Mouse (Mus musculus): ENCODE data around the gene Ccdc114. TPM values are rescaled to one million over a fixed set of nuclear protein-coding genes. Genes with fewer than 3 reads are reported as not detected.
"Not testable (repeated sequence)": the region's sequence is repeated elsewhere in the genome, so short reads cannot be mapped to it uniquely, and the experiment has no call there.

Gene Ccdc114
- polyA plus RNA-seq, 1 experiment from 2014 or later = 7.9 TPM

GRCm38 (mm10) chr7:45896517-45897257, 27.2 kb upstream of the Ccdc114 start, which contains the start of the genes Syngr4 and Tmem143:
Gene Syngr4, minus strand, starts transcription at chr7:45896714.
Gene Tmem143, plus strand, starts transcription at chr7:45896941.
- peak within 1 kb of the TSS; percentile 82 for H3K4me2 ChIP-seq (ENCODE audit: low read length)
- no peaks in the 10 kb centered on the region for H3K27me3 ChIP-seq (ENCODE audit: control insufficient read depth, insufficient read depth, low read depth, low read length)
- H3K4me3 ChIP-seq (ENCODE audit: low read depth, low read length) = peak within 1 kb of the TSS; percentile 57
- H3K9ac ChIP-seq (ENCODE audit: low read depth, low read length) = peak within 1 kb of the TSS; percentile 69
- no peaks in the 10 kb centered on the region for H3K9me3 ChIP-seq (replicated peaks; ENCODE audit: control insufficient read depth, low read length, poor library complexity, severe bottlenecking)
- peaks cover 7% of the 10 kb centered on the region; the same call in 1 of the 2 replicates for H3K4me1 ChIP-seq (ENCODE audit: control insufficient read depth, insufficient read depth, low read length)
- ATAC-seq = peak; percentile 91
- peak within 1 kb of the TSS; percentile 74 for H3K27ac ChIP-seq (ENCODE audit: low read length)
- no peaks in the 10 kb centered on the region for H3K36me3 ChIP-seq (ENCODE audit: control insufficient read depth, insufficient read depth, low read length)
- WGBS = under 1% methylated on average over 40 of the region's 40 CpGs

- no peaks in the 10 kb centered on the region for H3K9me3 ChIP-seq (replicated peaks; ENCODE audit: control insufficient read depth, low read length, poor library complexity, severe bottlenecking)
- H3K36me3 ChIP-seq (ENCODE audit: control insufficient read depth, insufficient read depth, low read length) = no peaks in the 10 kb centered on the region
- H3K4me2 ChIP-seq (ENCODE audit: low read length) = peak overlapping the region; percentile 82
- peaks cover 7% of the 10 kb centered on the region; the same call in 1 of the 2 replicates for H3K4me1 ChIP-seq (ENCODE audit: control insufficient read depth, insufficient read depth, low read length)
- H3K9ac ChIP-seq (ENCODE audit: low read depth, low read length) = peak overlapping the region; percentile 69
- H3K27ac ChIP-seq (ENCODE audit: low read length) = peak overlapping the region; percentile 74
- no peaks in the 10 kb centered on the region for H3K27me3 ChIP-seq (ENCODE audit: control insufficient read depth, insufficient read depth, low read depth, low read length)
- H3K4me3 ChIP-seq (ENCODE audit: low read depth, low read length) = peak overlapping the region; percentile 57
- ATAC-seq = peak; percentile 72
- WGBS = under 1% methylated on average over 19 of the region's 19 CpGs
Measured at GRCm38 (mm10) chr7:45897258-45897757, 26.6 kb upstream of the Ccdc114 start.

- H3K4me1 ChIP-seq (ENCODE audit: control insufficient read depth, insufficient read depth, low read length); H3K9ac ChIP-seq (ENCODE audit: low read depth, low read length); H3K9me3 ChIP-seq (replicated peaks; ENCODE audit: control insufficient read depth, low read length, poor library complexity, severe bottlenecking); H3K4me3 ChIP-seq (ENCODE audit: low read depth, low read length); H3K36me3 ChIP-seq (ENCODE audit: control insufficient read depth, insufficient read depth, low read length); H3K27me3 ChIP-seq (ENCODE audit: control insufficient read depth, insufficient read depth, low read depth, low read length); ATAC-seq; H3K27ac ChIP-seq (ENCODE audit: low read length): not testable (repeated sequence)
- peak overlapping the region; percentile 82 for H3K4me2 ChIP-seq (ENCODE audit: low read length)
- WGBS = 51% methylated on average over 4 of the region's 4 CpGs
Measured at GRCm38 (mm10) chr7:45898125-45898524, 25.7 kb upstream of the Ccdc114 start.

- no peak for ATAC-seq
- 55% methylated on average over 5 of the region's 5 CpGs for WGBS
- H3K9ac ChIP-seq (ENCODE audit: low read depth, low read length) = no peak overlapping the region
- H3K4me1 ChIP-seq (ENCODE audit: control insufficient read depth, insufficient read depth, low read length) = peaks cover 6% of the 10 kb centered on the region; the same call in 1 of the 2 replicates
- no peak overlapping the region for H3K4me3 ChIP-seq (ENCODE audit: low read depth, low read length)
- H3K27me3 ChIP-seq (ENCODE audit: control insufficient read depth, insufficient read depth, low read depth, low read length) = no peaks in the 10 kb centered on the region
- no peak overlapping the region for H3K4me2 ChIP-seq (ENCODE audit: low read length)
- H3K36me3 ChIP-seq (ENCODE audit: control insufficient read depth, insufficient read depth, low read length) = no peaks in the 10 kb centered on the region
- H3K27ac ChIP-seq (ENCODE audit: low read length) = no peak overlapping the region
- no peaks in the 10 kb centered on the region for H3K9me3 ChIP-seq (replicated peaks; ENCODE audit: control insufficient read depth, low read length, poor library complexity, severe bottlenecking)
Measured at GRCm38 (mm10) chr7:45901562-45901961, 22.3 kb upstream of the Ccdc114 start.

- ATAC-seq = no peak
- WGBS = 86% methylated on average over 12 of the region's 12 CpGs
- Histone ChIP-seq H3K27ac (ENCODE audit: low read length) (no peak overlapping the region), H3K27me3 (ENCODE audit: control insufficient read depth, insufficient read depth, low read depth, low read length) (no peaks in the 10 kb centered on the region), H3K36me3 (ENCODE audit: control insufficient read depth, insufficient read depth, low read length) (peaks cover 3% of the 10 kb centered on the region; the same call in 1 of the 2 replicates), H3K9me3 (replicated peaks; ENCODE audit: control insufficient read depth, low read length, poor library complexity, severe bottlenecking) (no peaks in the 10 kb centered on the region), H3K4me1 (ENCODE audit: control insufficient read depth, insufficient read depth, low read length) (peaks cover 4% of the 10 kb centered on the region; the same call in 1 of the 2 replicates), H3K4me3 (ENCODE audit: low read depth, low read length) (no peak overlapping the region), H3K9ac (ENCODE audit: low read depth, low read length) (no peak overlapping the region), H3K4me2 (ENCODE audit: low read length) (no peak overlapping the region)
Measured at GRCm38 (mm10) chr7:45902481-45903002, 21.3 kb upstream of the Ccdc114 start.

GRCm38 (mm10) chr7:45906622-45907021, 17.2 kb upstream of the Ccdc114 start:
- WGBS = 92% methylated on average over 9 of the region's 9 CpGs
- H3K27ac ChIP-seq (ENCODE audit: low read length) = no peak overlapping the region

GRCm38 (mm10) chr7:45908384-45908783, 15.5 kb upstream of the Ccdc114 start:
- Histone ChIP-seq H3K9ac (ENCODE audit: low read depth, low read length) (no peak overlapping the region), H3K36me3 (ENCODE audit: control insufficient read depth, insufficient read depth, low read length) (peaks cover 11% of the 10 kb centered on the region), H3K27ac (ENCODE audit: low read length) (no peak overlapping the region), H3K4me1 (ENCODE audit: control insufficient read depth, insufficient read depth, low read length) (no peaks in the 10 kb centered on the region), H3K4me3 (ENCODE audit: low read depth, low read length) (no peak overlapping the region), H3K9me3 (replicated peaks; ENCODE audit: control insufficient read depth, low read length, poor library complexity, severe bottlenecking) (no peaks in the 10 kb centered on the region), H3K4me2 (ENCODE audit: low read length) (no peak overlapping the region), H3K27me3 (ENCODE audit: control insufficient read depth, insufficient read depth, low read depth, low read length) (no peaks in the 10 kb centered on the region)
- no peak for ATAC-seq

More at GRCm38 (mm10) chr7:45906622-45907021, 17.2 kb upstream of the Ccdc114 start:
- peaks cover 11% of the 10 kb centered on the region for H3K36me3 ChIP-seq (ENCODE audit: control insufficient read depth, insufficient read depth, low read length)
- H3K4me1 ChIP-seq (ENCODE audit: control insufficient read depth, insufficient read depth, low read length) = no peaks in the 10 kb centered on the region
- H3K9me3 ChIP-seq (replicated peaks; ENCODE audit: control insufficient read depth, low read length, poor library complexity, severe bottlenecking) = no peaks in the 10 kb centered on the region
- no peak for ATAC-seq
- H3K4me3 ChIP-seq (ENCODE audit: low read depth, low read length) = no peak overlapping the region
- no peak overlapping the region for H3K9ac ChIP-seq (ENCODE audit: low read depth, low read length)
- H3K4me2 ChIP-seq (ENCODE audit: low read length) = no peak overlapping the region
- H3K27me3 ChIP-seq (ENCODE audit: control insufficient read depth, insufficient read depth, low read depth, low read length) = no peaks in the 10 kb centered on the region

- Histone ChIP-seq H3K27ac (ENCODE audit: low read length) (no peak overlapping the region), H3K27me3 (ENCODE audit: control insufficient read depth, insufficient read depth, low read depth, low read length) (no peaks in the 10 kb centered on the region), H3K9ac (ENCODE audit: low read depth, low read length) (no peak overlapping the region), H3K4me1 (ENCODE audit: control insufficient read depth, insufficient read depth, low read length) (no peaks in the 10 kb centered on the region), H3K4me3 (ENCODE audit: low read depth, low read length) (no peak overlapping the region), H3K36me3 (ENCODE audit: control insufficient read depth, insufficient read depth, low read length) (peaks cover 11% of the 10 kb centered on the region), H3K4me2 (ENCODE audit: low read length) (no peak overlapping the region), H3K9me3 (replicated peaks; ENCODE audit: control insufficient read depth, low read length, poor library complexity, severe bottlenecking) (no peaks in the 10 kb centered on the region)
- WGBS = 93% methylated on average over 16 of the region's 16 CpGs
- ATAC-seq = no peak
Measured at GRCm38 (mm10) chr7:45909145-45909544, 14.7 kb upstream of the Ccdc114 start.

- H3K4me1 ChIP-seq (ENCODE audit: control insufficient read depth, insufficient read depth, low read length) = peaks cover 18% of the 10 kb centered on the region
- H3K36me3 ChIP-seq (ENCODE audit: control insufficient read depth, insufficient read depth, low read length) = peaks cover 8% of the 10 kb centered on the region
- no peak for ATAC-seq
- H3K4me3 ChIP-seq (ENCODE audit: low read depth, low read length) = no peak overlapping the region
- no peak overlapping the region for H3K9ac ChIP-seq (ENCODE audit: low read depth, low read length)
- no peaks in the 10 kb centered on the region for H3K9me3 ChIP-seq (replicated peaks; ENCODE audit: control insufficient read depth, low read length, poor library complexity, severe bottlenecking)
- 86% methylated on average over 6 of the region's 6 CpGs for WGBS
- no peaks in the 10 kb centered on the region for H3K27me3 ChIP-seq (ENCODE audit: control insufficient read depth, insufficient read depth, low read depth, low read length)
- no peak overlapping the region for H3K27ac ChIP-seq (ENCODE audit: low read length)
- H3K4me2 ChIP-seq (ENCODE audit: low read length) = no peak overlapping the region
Measured at GRCm38 (mm10) chr7:45914067-45914466, 9.8 kb upstream of the Ccdc114 start.
